In genomic region chr5:23780516-23780915, GRCm38 (mm10) we compare ENCODE assay signal across 22 mouse cellular contexts. TPM values are rescaled to one million over a fixed set of nuclear protein-coding genes. Genes with fewer than 3 reads are reported as not detected.
A peak's percentile ranks its signal among the peaks of the same experiment; 100 is the strongest.
DNase-seq lines count a peak whose midpoint lies in the region; ATAC-seq and TF ChIP-seq lines count a peak whose summit lies in the region.
"Had no signal": no experiment of that assay in that cellular context is flagged by ENCODE, and none has a peak within 500 bp of the region (broad histone marks: within the 10 kb centered on the region; RNA-seq: fewer than 3 reads in every experiment).

No protein-coding gene starts in this region.

- H3K27ac ChIP-seq in layer of hippocampus, adult 2 months: no peak overlapping the region
- no peak overlapping the region for H3K27ac ChIP-seq in midbrain, postnatal 0 days (ENCODE audit: low read depth, low read length)
- H3K27ac ChIP-seq in midbrain, embryonic 16.5 days (ENCODE audit: low read length): no peak overlapping the region
- H3K27ac ChIP-seq: embryonic facial prominence, embryonic 13.5 days; forebrain, embryonic 15.5 days; limb, embryonic 13.5 days; lung, embryonic 15.5 days; midbrain, embryonic 13.5 days; stomach, embryonic 15.5 days had no signal

- no peaks in the 10 kb centered on the region for H3K27me3 ChIP-seq in midbrain, postnatal 0 days (ENCODE audit: insufficient read depth, low read length)
- H3K27me3 ChIP-seq in midbrain, embryonic 16.5 days (ENCODE audit: control insufficient read depth, insufficient read depth, low read depth, low read length): no peaks in the 10 kb centered on the region
- H3K27me3 ChIP-seq: embryonic facial prominence, embryonic 13.5 days; forebrain, embryonic 15.5 days; limb, embryonic 13.5 days; lung, embryonic 15.5 days; midbrain, embryonic 13.5 days; stomach, embryonic 15.5 days had no signal

- H3K36me3 ChIP-seq in midbrain, postnatal 0 days (ENCODE audit: insufficient read depth, low read length): no peaks in the 10 kb centered on the region
- H3K36me3 ChIP-seq in midbrain, embryonic 16.5 days (ENCODE audit: control insufficient read depth, insufficient read depth, low read length): no peaks in the 10 kb centered on the region

- ATAC-seq in midbrain, postnatal 0 days (ENCODE audit: low FRiP score): no peak
- ATAC-seq in midbrain, embryonic 16.5 days: no peak
- no peak for ATAC-seq in megakaryocyte, adult 5-6 weeks (ENCODE audit: poor library complexity, severe bottlenecking)
- ATAC-seq: forebrain, embryonic 15.5 days; hindbrain, embryonic 16.5 days; midbrain, embryonic 13.5 days had no signal

- 90% methylated on average over 4 of the region's 4 CpGs for WGBS in midbrain, postnatal 0 days
- WGBS in midbrain, embryonic 16.5 days: 88% methylated on average over 4 of the region's 4 CpGs

- H3K9ac ChIP-seq in midbrain, postnatal 0 days (replicated peaks; ENCODE audit: low read length, poor library complexity, severe bottlenecking): no peak overlapping the region
- H3K9ac ChIP-seq in midbrain, embryonic 16.5 days (ENCODE audit: low read depth, low read length): no peak overlapping the region
- H3K9ac ChIP-seq: embryonic facial prominence, embryonic 13.5 days; forebrain, embryonic 15.5 days; limb, embryonic 13.5 days; lung, embryonic 15.5 days; midbrain, embryonic 13.5 days; stomach, embryonic 15.5 days had no signal

- DNase-seq in layer of hippocampus, adult 2 months (ENCODE audit: low spot score in 2 of 2): no peak
- no peak for DNase-seq in layer of hippocampus, postnatal 36 days
- no peak for DNase-seq in midbrain, postnatal 0 days (ENCODE audit: low spot score)
- peak; percentile 38 for DNase-seq in ZHBTc4 (ENCODE audit: low read depth, low spot score)
- DNase-seq in thymus, adult 18-20 months: no peak
- DNase-seq: adrenal gland, adult 8-10 months; cerebellum, adult 11-12 months; cerebellum, postnatal 14 days; gastrocnemius, postnatal 14 days; heart, adult 18-20 months; heart, postnatal 4 days; kidney, postnatal 25 days had no signal

- H3K4me1 ChIP-seq in midbrain, postnatal 0 days (ENCODE audit: insufficient read depth, low read length): no peaks in the 10 kb centered on the region
- H3K4me1 ChIP-seq in midbrain, embryonic 16.5 days (ENCODE audit: control insufficient read depth, insufficient read depth, low read length): peaks cover 12% of the 10 kb centered on the region

- no peaks in the 10 kb centered on the region for H3K9me3 ChIP-seq in midbrain, postnatal 0 days (ENCODE audit: low read length)
- no peaks in the 10 kb centered on the region for H3K9me3 ChIP-seq in midbrain, embryonic 16.5 days (replicated peaks; ENCODE audit: control insufficient read depth, low read length, poor library complexity, severe bottlenecking)
- H3K9me3 ChIP-seq: embryonic facial prominence, embryonic 13.5 days; forebrain, embryonic 15.5 days; limb, embryonic 13.5 days; lung, embryonic 15.5 days; midbrain, embryonic 13.5 days; stomach, embryonic 15.5 days had no signal

- H3K4me2 ChIP-seq in midbrain, postnatal 0 days (ENCODE audit: low read depth, low read length, poor library complexity, severe bottlenecking): no peak overlapping the region
- H3K4me2 ChIP-seq in midbrain, embryonic 16.5 days (ENCODE audit: low read length): no peak overlapping the region
- H3K4me2 ChIP-seq: embryonic facial prominence, embryonic 13.5 days; forebrain, embryonic 15.5 days; limb, embryonic 13.5 days; midbrain, embryonic 13.5 days; stomach, embryonic 15.5 days had no signal

- peak; percentile 49 for TF ChIP-seq CTCF in layer of hippocampus, adult 2 months (conservative IDR thresholded peaks at IDR 0.05)
- TF ChIP-seq CTCF in midbrain, postnatal 0 days (IDR thresholded peaks at IDR 0.05): peak; percentile 26; the same call in 1 of the 2 replicates

- no peak overlapping the region for H3K4me3 ChIP-seq in layer of hippocampus, adult 2 months
- no peak overlapping the region for H3K4me3 ChIP-seq in midbrain, postnatal 0 days (ENCODE audit: low read depth, low read length)
- H3K4me3 ChIP-seq in midbrain, embryonic 16.5 days (ENCODE audit: low read depth, low read length): no peak overlapping the region
- H3K4me3 ChIP-seq: embryonic facial prominence, embryonic 13.5 days; forebrain, embryonic 15.5 days; limb, embryonic 13.5 days; lung, embryonic 15.5 days; midbrain, embryonic 13.5 days; myocyte; stomach, embryonic 15.5 days had no signal

RNA-seq across cellular contexts. Expression of gene Pus7, which starts 3.0 kb away (rescaled TPM):
- total RNA-seq in layer of hippocampus, adult 2 months (2021): 10 to 100 TPM; 14.6 to 17.7 TPM
- 10 to 100 TPM; 14.9 to 21.1 TPM for total RNA-seq in layer of hippocampus, postnatal 36 days (2021)
- total RNA-seq in midbrain, postnatal 0 days (2014; rRNA removed): 13.4 and 16.0 TPM in 2 replicates
- polyA plus RNA-seq in midbrain, postnatal 0 days (2015; fragmentation: Nextera tagmentation; extraction: Ambion mirVana): 12.3 and 13.7 TPM in 2 replicates
- polyA plus RNA-seq in midbrain, embryonic 16.5 days (2015; fragmentation: Nextera tagmentation; extraction: Ambion mirVana): 17.5 and 19.3 TPM in 2 replicates
- total RNA-seq in megakaryocyte, adult 5-6 weeks (2015): 4.7 and 5.0 TPM in 2 replicates
- total RNA-seq in megakaryocyte, adult 5-6 weeks (2017): 5.1 and 12.0 TPM in 2 replicates

RNA-seq across cellular contexts. Expression of gene Rint1, which starts 7.0 kb away (rescaled TPM):
- total RNA-seq in layer of hippocampus, adult 2 months (2021): 10 to 100 TPM; 21.0 to 22.9 TPM
- total RNA-seq in layer of hippocampus, postnatal 36 days (2021): 10 to 100 TPM; 21.8 to 22.7 TPM
- 25.9 and 26.7 TPM in 2 replicates for total RNA-seq in midbrain, postnatal 0 days (2014; rRNA removed)
- 21.7 and 22.3 TPM in 2 replicates for polyA plus RNA-seq in midbrain, postnatal 0 days (2015; fragmentation: Nextera tagmentation; extraction: Ambion mirVana)
- polyA plus RNA-seq in midbrain, embryonic 16.5 days (2015; fragmentation: Nextera tagmentation; extraction: Ambion mirVana): 30.2 and 30.3 TPM in 2 replicates
- total RNA-seq in megakaryocyte, adult 5-6 weeks (2015): 11.9 and 14.2 TPM in 2 replicates
- 12.0 and 16.3 TPM in 2 replicates for total RNA-seq in megakaryocyte, adult 5-6 weeks (2017)
